Mouse (Mus musculus): ENCODE results near the gene Capn11. TPM values are rescaled to one million over a fixed set of nuclear protein-coding genes. Genes with fewer than 3 reads are reported as not detected.

Gene Capn11
- total RNA-seq, 2 experiments from 2014 or later: 0.25 to 1.5 TPM

GRCm38 (mm10) chr17:45593479-45593878 lies 65.6 kb downstream of the Capn11 start:
- intact Hi-C loops (cut with DNase I): no loop called here

GRCm38 (mm10) chr17:45592606-45593431 lies 66.3 kb downstream of the Capn11 start:
- no peak for DNase-seq (ENCODE audit: extremely low spot score in 1 of 2, low spot score in 2 of 2)
- no peak for TF ChIP-seq CTCF (IDR thresholded peaks at IDR 0.05)
- Histone ChIP-seq H3K4me3 (peak overlapping the region; percentile 17; the same call in 1 of the 2 replicates), H3K27ac (peak overlapping the region; percentile 69)
- intact Hi-C loops (cut with DNase I): no loop called here

More at GRCm38 (mm10) chr17:45593479-45593878, 65.6 kb downstream of the Capn11 start:
- H3K4me3 ChIP-seq: no peak overlapping the region
- no peak for TF ChIP-seq CTCF (IDR thresholded peaks at IDR 0.05)
- no peak overlapping the region for H3K27ac ChIP-seq
- DNase-seq (ENCODE audit: extremely low spot score in 1 of 2, low spot score in 2 of 2): no peak

- TF ChIP-seq CTCF (IDR thresholded peaks at IDR 0.05): no peak
- DNase-seq (ENCODE audit: extremely low spot score in 1 of 2, low spot score in 2 of 2): no peak
- peak overlapping the region; percentile 17; the same call in 1 of the 2 replicates for H3K4me3 ChIP-seq
- peak overlapping the region; percentile 69 for H3K27ac ChIP-seq
- intact Hi-C loops (cut with DNase I): no loop called here
Observed at GRCm38 (mm10) chr17:45591701-45592605, 67.2 kb downstream of the Capn11 start.

GRCm38 (mm10) chr17:45590410-45590809 lies 68.7 kb downstream of the Capn11 start:
- Histone ChIP-seq H3K27ac (no peak overlapping the region), H3K4me3 (no peak overlapping the region)
- no peak for DNase-seq (ENCODE audit: extremely low spot score in 1 of 2, low spot score in 2 of 2)
- intact Hi-C loops (cut with DNase I): no loop called here
- no peak for TF ChIP-seq CTCF (IDR thresholded peaks at IDR 0.05)

GRCm38 (mm10) chr17:45589844-45590243 lies 69.3 kb downstream of the Capn11 start:
- H3K27ac ChIP-seq: no peak overlapping the region
- DNase-seq (ENCODE audit: extremely low spot score in 1 of 2, low spot score in 2 of 2): no peak
- no peak overlapping the region for H3K4me3 ChIP-seq
- intact Hi-C loops (cut with DNase I): no loop called here
- no peak for TF ChIP-seq CTCF (IDR thresholded peaks at IDR 0.05)

- intact Hi-C loops (cut with DNase I): no loop called here
- H3K27ac ChIP-seq: no peak overlapping the region
- no peak for TF ChIP-seq CTCF (IDR thresholded peaks at IDR 0.05)
- no peak for DNase-seq (ENCODE audit: extremely low spot score in 1 of 2, low spot score in 2 of 2)
- no peak overlapping the region for H3K4me3 ChIP-seq
Observed at GRCm38 (mm10) chr17:45589236-45589635, 69.9 kb downstream of the Capn11 start.

GRCm38 (mm10) chr17:45588370-45588769 lies 70.8 kb downstream of the Capn11 start:
- Histone ChIP-seq H3K4me3 (no peak overlapping the region), H3K27ac (no peak overlapping the region)
- intact Hi-C loops (cut with DNase I): no loop called here
- TF ChIP-seq CTCF (IDR thresholded peaks at IDR 0.05): no peak
- no peak for DNase-seq (ENCODE audit: extremely low spot score in 1 of 2, low spot score in 2 of 2)

GRCm38 (mm10) chr17:45586449-45586837 lies 72.7 kb downstream of the Capn11 start:
- no peak for DNase-seq (ENCODE audit: extremely low spot score in 1 of 2, low spot score in 2 of 2)
- intact Hi-C loops (cut with DNase I): no loop called here
- Histone ChIP-seq H3K27ac (no peak overlapping the region), H3K4me3 (no peak overlapping the region)
- peak; percentile 41 for TF ChIP-seq CTCF (IDR thresholded peaks at IDR 0.05)

GRCm38 (mm10) chr17:45585725-45586448 lies 73.2 kb downstream of the Capn11 start:
- no peak overlapping the region for H3K4me3 ChIP-seq
- intact Hi-C loops (cut with DNase I): loop anchor here (2.0 kb wide), 2 partner anchors 41 to 57 kb away; no protein-coding TSS in a partner anchor
- no peak for TF ChIP-seq CTCF (IDR thresholded peaks at IDR 0.05)
- peak overlapping the region; percentile 83 for H3K27ac ChIP-seq
- DNase-seq (ENCODE audit: extremely low spot score in 1 of 2, low spot score in 2 of 2): no peak

- DNase-seq (ENCODE audit: extremely low spot score in 1 of 2, low spot score in 2 of 2): peak; percentile 67 to 69
- no peak overlapping the region for H3K4me3 ChIP-seq
- peak; percentile 96 for TF ChIP-seq CTCF (IDR thresholded peaks at IDR 0.05)
- H3K27ac ChIP-seq: peak overlapping the region; percentile 83
- intact Hi-C loops (cut with DNase I): loop anchor here (2.0 to 5.0 kb wide), 3 partner anchors 42 to 137 kb away; no protein-coding TSS in a partner anchor
Observed at GRCm38 (mm10) chr17:45584939-45585678, 74.0 kb downstream of the Capn11 start.
